Mouse (Mus musculus) forebrain, embryonic 11.5 days (tissue): ENCODE data around the gene Gm11037. TPM values are rescaled to one million over a fixed set of nuclear protein-coding genes. Genes with fewer than 3 reads are reported as not detected.

Experiments used
- ATAC-seq: fragments of 200-750 bp; cut with Nextera tagmentation; replicated peaks from 2 replicates; pipeline ENCODE4 v1.8.0; 2017; ENCODE audit warnings: moderate TSS enrichment; ENCODE audit not compliant: low FRiP score
- DNase-seq: peaks from one replicate; pipeline ENCODE4 v3.0.0-alpha.2; 2017; ENCODE audit warnings: low spot score
- H3K27ac ChIP-seq: fragments of 300-500 bp; sonication (generic); 2 replicates; pipeline ENCODE4 v1.5.1; 2014; ENCODE audit warnings: low read depth, low read length
- H3K27me3 ChIP-seq: fragments of 300-500 bp; sonication (generic); 2 replicates; pipeline ENCODE4 v1.6.1; 2014; ENCODE audit warnings: mild to moderate bottlenecking, low read length, mixed read lengths; ENCODE audit not compliant: control insufficient read depth, insufficient read depth
- H3K36me3 ChIP-seq: fragments of 300-500 bp; sonication (generic); 2 replicates; pipeline ENCODE4 v1.6.1; 2014; ENCODE audit warnings: mild to moderate bottlenecking, low read length, moderate library complexity, mixed read lengths; ENCODE audit not compliant: control insufficient read depth, insufficient read depth
- H3K4me1 ChIP-seq: fragments of 300-500 bp; sonication (generic); replicated peaks from 2 replicates; pipeline ENCODE4 v1.6.1; 2014; ENCODE audit warnings: low read length, mixed read lengths; ENCODE audit not compliant: control insufficient read depth, insufficient read depth
- H3K4me2 ChIP-seq: fragments of 300-500 bp; sonication (generic); 2 replicates; pipeline ENCODE4 v1.6.1; 2014; ENCODE audit warnings: low read depth, mild to moderate bottlenecking, low read length, moderate library complexity, mixed read lengths; ENCODE audit not compliant: severe bottlenecking
- H3K4me3 ChIP-seq: fragments of 300-500 bp; sonication (generic); 2 replicates; pipeline ENCODE4 v1.5.1; 2014; ENCODE audit warnings: low read depth, low read length
- H3K9ac ChIP-seq: fragments of 300-500 bp; sonication (generic); 2 replicates; pipeline ENCODE4 v1.6.1; 2014; ENCODE audit warnings: low read length
- H3K9me3 ChIP-seq: fragments of 300-500 bp; sonication (generic); 2 replicates; pipeline ENCODE4 v1.6.1; 2016; ENCODE audit warnings: low read length, mixed read lengths; ENCODE audit not compliant: control insufficient read depth
- WGBS: fragments of 180-500 bp; shearing (Covaris S2); extraction: QIAGEN DNeasy Blood & Tissue Kit; methylation state at CpG from one replicate; pipeline ENCODE4 v1.1.7; 2014; 5-methylcytosine and 5-hydroxymethylcytosine counted together
- polyA plus RNA-seq: library from polyadenylated mRNA; unstranded; fragments of >200 nt; fragmentation: Nextera tagmentation; extraction: Ambion mirVana; gene quantifications from 2 replicates; pipeline ENCODE4 v1.2.1, GENCODE M21; 2014

Gene Gm11037
- polyA plus RNA-seq, 1 experiment from 2014 or later = not detected

- ATAC-seq (no peak), DNase-seq (no peak)
- 84% methylated on average over 7 of the region's 7 CpGs for WGBS
- H3K4me1 ChIP-seq = 0 out of 2 replicates have a peak, but pooled peaks cover 1% of the 10 kb centered on the region
- H3K4me3 ChIP-seq = no peak overlapping the region
- H3K36me3 ChIP-seq = no peaks in the 10 kb centered on the region
- H3K4me2 ChIP-seq = no peak overlapping the region
- no peaks in the 10 kb centered on the region for H3K27me3 ChIP-seq
- no peak overlapping the region for H3K9ac ChIP-seq
- H3K27ac ChIP-seq = no peak overlapping the region
- no peaks in the 10 kb centered on the region for H3K9me3 ChIP-seq
Observed at GRCm38 (mm10) chr2:131163924-131164323, 30.6 kb downstream of the Gm11037 start.

- Histone ChIP-seq H3K36me3 (no peaks in the 10 kb centered on the region), H3K4me2 (no peak overlapping the region), H3K9me3 (no peaks in the 10 kb centered on the region), H3K4me1 (0 out of 2 replicates have a peak, but pooled peaks cover under 1% of the 10 kb centered on the region), H3K4me3 (no peak overlapping the region), H3K9ac (no peak overlapping the region), H3K27ac (no peak overlapping the region), H3K27me3 (peaks cover 6% of the 10 kb centered on the region)
- ATAC-seq = no peak
- no peak for DNase-seq
- 76% methylated on average over 2 of the region's 2 CpGs for WGBS
Observed at GRCm38 (mm10) chr2:131166172-131166571, 32.9 kb downstream of the Gm11037 start.

GRCm38 (mm10) chr2:131167984-131168383 lies 34.7 kb downstream of the Gm11037 start:
- Histone ChIP-seq H3K4me2 (no peak overlapping the region), H3K36me3 (no peaks in the 10 kb centered on the region), H3K27ac (no peak overlapping the region), H3K4me1 (peaks cover 4% of the 10 kb centered on the region; the same call in 1 of the 2 replicates), H3K27me3 (peaks cover 20% of the 10 kb centered on the region), H3K9ac (no peak overlapping the region), H3K9me3 (no peaks in the 10 kb centered on the region), H3K4me3 (no peak overlapping the region)
- 87% methylated on average over 6 of the region's 6 CpGs for whole genome bisulfite sequencing
- ATAC-seq (no peak), DNase-seq (no peak)

- no peak overlapping the region for H3K4me2 ChIP-seq
- ATAC-seq (no peak), DNase-seq (no peak)
- WGBS = 48% methylated on average over 1 of the region's 1 CpGs
- H3K36me3 ChIP-seq = no peaks in the 10 kb centered on the region; the same call in 1 of the 2 replicates
- H3K4me3 ChIP-seq = no peak overlapping the region
- H3K4me1 ChIP-seq = peaks cover 4% of the 10 kb centered on the region; the same call in 1 of the 2 replicates
- H3K9ac ChIP-seq = no peak overlapping the region
- peaks cover 25% of the 10 kb centered on the region for H3K27me3 ChIP-seq
- H3K9me3 ChIP-seq = no peaks in the 10 kb centered on the region
- no peak overlapping the region for H3K27ac ChIP-seq
Observed at GRCm38 (mm10) chr2:131168914-131169313, 35.6 kb downstream of the Gm11037 start.

- Histone ChIP-seq H3K27ac (no peak overlapping the region), H3K27me3 (peaks cover 25% of the 10 kb centered on the region), H3K4me1 (peaks cover 4% of the 10 kb centered on the region; the same call in 1 of the 2 replicates), H3K36me3 (no peaks in the 10 kb centered on the region; the same call in 1 of the 2 replicates), H3K9ac (0 out of 2 replicates have a peak overlapping the region, but pooled peaks have one; percentile 10), H3K4me2 (no peak overlapping the region), H3K4me3 (no peak overlapping the region), H3K9me3 (no peaks in the 10 kb centered on the region)
- DNase-seq (no peak), ATAC-seq (no peak)
- WGBS = 11% methylated on average over 9 of the region's 9 CpGs
Observed at GRCm38 (mm10) chr2:131170936-131171335, 37.6 kb downstream of the Gm11037 start.

- Histone ChIP-seq H3K27ac (no peak overlapping the region), H3K9ac (0 out of 2 replicates have a peak overlapping the region, but pooled peaks have one; percentile 16), H3K27me3 (peaks cover 25% of the 10 kb centered on the region), H3K9me3 (no peaks in the 10 kb centered on the region), H3K4me3 (no peak overlapping the region), H3K36me3 (no peaks in the 10 kb centered on the region; the same call in 1 of the 2 replicates), H3K4me2 (peak overlapping the region; percentile 29; the same call in 1 of the 2 replicates), H3K4me1 (peaks cover 4% of the 10 kb centered on the region)
- ATAC-seq = no peak
- WGBS = 4% methylated on average over 43 of the region's 43 CpGs
- no peak for DNase-seq
Observed at GRCm38 (mm10) chr2:131171401-131172104, 38.3 kb downstream of the Gm11037 start.

GRCm38 (mm10) chr2:131172322-131172721 lies 39.0 kb downstream of the Gm11037 start:
- 45% methylated on average over 9 of the region's 9 CpGs for WGBS
- Histone ChIP-seq H3K9ac (no peak overlapping the region), H3K4me2 (no peak overlapping the region), H3K27ac (no peak overlapping the region), H3K4me1 (peaks cover 11% of the 10 kb centered on the region), H3K9me3 (no peaks in the 10 kb centered on the region), H3K4me3 (no peak overlapping the region), H3K27me3 (peaks cover 25% of the 10 kb centered on the region), H3K36me3 (no peaks in the 10 kb centered on the region; the same call in 1 of the 2 replicates)
- ATAC-seq = no peak
- no peak for DNase-seq

GRCm38 (mm10) chr2:131174700-131175099 lies 41.4 kb downstream of the Gm11037 start:
- Histone ChIP-seq H3K4me1 (peaks cover 23% of the 10 kb centered on the region), H3K27me3 (peaks cover 25% of the 10 kb centered on the region), H3K9me3 (no peaks in the 10 kb centered on the region), H3K27ac (no peak overlapping the region), H3K4me3 (peak overlapping the region; percentile 33), H3K36me3 (no peaks in the 10 kb centered on the region; the same call in 1 of the 2 replicates), H3K9ac (no peak overlapping the region; the same call in 1 of the 2 replicates), H3K4me2 (peak overlapping the region; percentile 81)
- WGBS = 5% methylated on average over 11 of the region's 11 CpGs
- peak; percentile 69 for DNase-seq
- ATAC-seq = peak; percentile 67
